Mouse (Mus musculus): Measurements from ENCODE around the gene Ifrd2.

DNA sequence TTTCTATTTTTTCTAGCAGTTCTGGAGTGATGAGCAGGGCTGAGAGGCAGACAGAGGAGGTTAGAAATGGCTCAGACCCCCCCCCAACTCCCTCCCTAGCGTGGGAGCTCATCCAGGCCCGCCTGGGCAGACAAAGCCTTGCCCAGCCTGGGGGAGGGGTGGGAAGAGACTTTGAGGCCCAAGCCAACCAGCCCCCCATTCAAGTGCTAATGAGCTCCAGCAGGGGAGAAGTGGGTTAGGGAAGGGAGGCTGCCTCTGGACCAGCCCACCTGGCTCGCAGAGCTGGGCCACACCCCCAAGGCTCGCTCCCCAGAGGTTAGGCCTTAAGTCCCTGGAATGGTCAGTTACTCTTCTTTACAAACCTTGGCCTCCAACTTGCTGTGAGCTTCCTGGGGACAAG lies 43.1 kb downstream of the Ifrd2 start:
- no peak for TF ChIP-seq CTCF (IDR thresholded peaks at IDR 0.05; ENCODE audit: extremely low read depth, insufficient read depth, insufficient read length, insufficient replicate concordance)
- TF ChIP-seq POLR2A (IDR thresholded peaks at IDR 0.05; ENCODE audit: low read depth, low read length), result no peak
